Mouse (Mus musculus) c-Kit-positive CD71-negative TER-119-negative erythroid progenitor cells, embryonic 14.5 days (primary cell): ENCODE results near the gene Fzd5.
A peak's percentile ranks its signal among the peaks of the same experiment; 100 is the strongest.

Source experiments
- DNase-seq: peaks from one replicate; pipeline ENCODE4 v3.0.0-alpha.2; 2013; ENCODE audit warnings: low read depth

Gene Fzd5

GRCm38 (mm10) chr1:64733453-64734245, 3.9 kb downstream of the Fzd5 start:
- no peak for DNase-seq

GRCm38 (mm10) chr1:64732637-64733200, 4.8 kb downstream of the Fzd5 start:
- DNase-seq = no peak

GRCm38 (mm10) chr1:64732161-64732560, 5.4 kb downstream of the Fzd5 start:
- no peak for DNase-seq

GRCm38 (mm10) chr1:64731341-64732020, 6.1 kb downstream of the Fzd5 start:
- DNase-seq = no peak

GRCm38 (mm10) chr1:64730046-64730445, 7.5 kb downstream of the Fzd5 start:
- no peak for DNase-seq

GRCm38 (mm10) chr1:64721034-64721587, 16.4 kb downstream of the Fzd5 start:
- no peak for DNase-seq

GRCm38 (mm10) chr1:64717504-64717903, 20.0 kb downstream of the Fzd5 start:
- no peak for DNase-seq

GRCm38 (mm10) chr1:64716589-64717304, 20.8 kb downstream of the Fzd5 start:
- DNase-seq = no peak

- DNase-seq = no peak
Observed at GRCm38 (mm10) chr1:64715458-64715857, 22.1 kb downstream of the Fzd5 start.

GRCm38 (mm10) chr1:64712006-64712760, 25.4 kb downstream of the Fzd5 start:
- no peak for DNase-seq

- DNase-seq = no peak
Observed at GRCm38 (mm10) chr1:64709891-64710290, 27.7 kb downstream of the Fzd5 start.

- DNase-seq = no peak
Observed at GRCm38 (mm10) chr1:64706610-64707009, 30.9 kb downstream of the Fzd5 start.

GRCm38 (mm10) chr1:64705230-64705629, 32.3 kb downstream of the Fzd5 start:
- DNase-seq = peak; percentile 69

- no peak for DNase-seq
Observed at GRCm38 (mm10) chr1:64701780-64702179, 35.8 kb downstream of the Fzd5 start.

- DNase-seq = no peak
Observed at GRCm38 (mm10) chr1:64695156-64695555, 42.4 kb downstream of the Fzd5 start.

GRCm38 (mm10) chr1:64691581-64691980, 46.0 kb downstream of the Fzd5 start:
- no peak for DNase-seq

GRCm38 (mm10) chr1:64691121-64691551, 46.4 kb downstream of the Fzd5 start:
- no peak for DNase-seq

- peak; percentile 91 for DNase-seq
Observed at GRCm38 (mm10) chr1:64690213-64691013, 47.1 kb downstream of the Fzd5 start, which contains the start of gene Ccnyl1. Ccnyl1 (plus strand) TSS chr1:64690455.

- DNase-seq = no peak
Observed at GRCm38 (mm10) chr1:64689561-64690212, 47.9 kb downstream of the Fzd5 start.

- DNase-seq = no peak
Observed at GRCm38 (mm10) chr1:64688046-64688445, 49.5 kb downstream of the Fzd5 start.
